Mouse (Mus musculus) lung, adult 18-20 months (tissue): ENCODE results near the gene Nkx2-3.

Source experiments
- DNase-seq, 2 experiments: peaks; one replicate each; pipeline ENCODE4 v3.0.0; 2022; ENCODE audit warnings: mixed read lengths in 2 of 2

Nkx2-3 gene

GRCm38 (mm10) chr19:43619916-43620479 lies 7.9 kb downstream of the Nkx2-3 start:
- no peak for DNase-seq

DNA sequence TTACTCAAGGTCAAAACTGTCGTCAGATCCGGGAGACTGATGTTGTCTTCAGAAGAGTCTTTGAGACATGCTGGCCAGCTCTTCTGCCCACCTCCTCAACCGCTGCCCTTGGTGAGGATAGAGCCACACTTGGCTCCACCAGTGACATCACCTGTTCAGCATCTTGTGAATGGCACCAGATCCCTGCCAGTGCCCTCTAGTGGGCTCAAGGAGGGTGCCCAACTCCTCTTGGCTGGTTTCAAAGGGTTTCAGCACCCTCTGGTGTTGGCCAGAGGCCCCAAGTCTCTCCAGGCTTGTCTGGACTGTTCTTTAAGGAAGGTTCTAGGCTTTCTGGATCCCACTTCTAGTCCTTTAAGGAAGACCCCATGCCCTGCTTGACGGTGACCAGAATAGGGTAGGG lies 11.8 kb downstream of the Nkx2-3 start:
- peak; percentile 48 to 66 for DNase-seq

GRCm38 (mm10) chr19:43626160-43626559 lies 14.0 kb downstream of the Nkx2-3 start:
- DNase-seq = no peak

DNA sequence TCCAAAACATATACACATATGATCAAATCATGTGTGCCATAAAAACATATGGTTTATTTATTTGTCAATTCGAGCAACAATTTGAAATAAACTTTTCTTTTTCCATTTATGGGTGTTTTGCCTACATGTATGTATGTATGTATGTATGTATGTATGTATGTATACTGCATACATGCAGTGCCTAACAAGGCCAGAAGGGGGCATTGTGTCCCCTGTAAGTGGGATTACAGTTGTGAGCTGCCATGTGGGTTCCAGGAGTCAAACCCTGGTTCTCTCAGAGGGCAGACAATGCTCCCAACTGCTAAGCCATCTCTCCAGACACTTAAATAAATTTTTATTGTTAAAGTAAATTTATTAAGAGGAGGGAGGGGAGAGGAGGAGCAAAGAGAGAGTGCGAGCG lies 15.2 kb downstream of the Nkx2-3 start:
- DNase-seq = no peak

- no peak for DNase-seq
These were observed 17.0 kb downstream of the Nkx2-3 start for GRCm38 (mm10) chr19:43629088-43629487.

DNA sequence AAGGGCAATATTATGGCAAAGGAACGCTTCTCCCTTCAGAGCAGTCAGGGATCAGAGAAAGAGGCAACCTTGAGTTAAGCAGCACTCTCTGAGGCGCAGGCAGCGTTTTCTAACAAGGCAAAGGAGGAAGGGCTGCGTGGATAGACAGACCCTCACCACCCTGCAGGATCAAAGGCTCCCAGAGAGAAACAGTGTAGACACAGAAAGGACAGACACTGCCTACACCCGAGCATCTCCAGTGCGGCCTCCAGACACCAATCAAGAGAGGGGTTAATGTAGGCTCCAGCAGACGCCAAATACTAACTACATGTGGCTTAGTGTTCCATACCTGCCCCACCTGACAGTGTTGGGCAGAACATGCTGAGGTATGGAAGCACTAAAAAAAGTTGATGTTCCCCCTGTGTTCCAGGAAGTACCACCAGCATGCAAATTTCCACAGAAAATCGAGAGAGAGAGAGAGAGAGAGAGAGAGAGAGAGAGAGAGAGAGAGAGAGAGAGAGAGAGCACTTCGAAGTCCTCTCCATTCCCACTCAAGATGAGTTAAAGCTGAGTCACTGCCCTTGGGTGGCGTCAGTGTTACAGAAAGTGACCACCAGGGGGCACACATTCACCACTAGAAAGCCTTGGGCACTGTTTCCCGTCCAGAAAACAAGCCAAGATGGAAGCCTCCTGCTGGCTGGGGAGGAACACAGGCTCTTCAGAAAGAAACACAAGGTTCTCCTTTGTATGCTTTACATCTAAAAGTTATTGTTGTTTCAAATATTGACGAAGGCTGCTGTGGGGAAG lies 18.5 kb downstream of the Nkx2-3 start:
- DNase-seq = peak; percentile 77 to 80

GRCm38 (mm10) chr19:43641833-43642232 lies 29.7 kb downstream of the Nkx2-3 start:
- DNase-seq = peak; percentile 54 to 64

- DNase-seq = no peak
These were observed 30.7 kb downstream of the Nkx2-3 start for GRCm38 (mm10) chr19:43642843-43643242.

DNA sequence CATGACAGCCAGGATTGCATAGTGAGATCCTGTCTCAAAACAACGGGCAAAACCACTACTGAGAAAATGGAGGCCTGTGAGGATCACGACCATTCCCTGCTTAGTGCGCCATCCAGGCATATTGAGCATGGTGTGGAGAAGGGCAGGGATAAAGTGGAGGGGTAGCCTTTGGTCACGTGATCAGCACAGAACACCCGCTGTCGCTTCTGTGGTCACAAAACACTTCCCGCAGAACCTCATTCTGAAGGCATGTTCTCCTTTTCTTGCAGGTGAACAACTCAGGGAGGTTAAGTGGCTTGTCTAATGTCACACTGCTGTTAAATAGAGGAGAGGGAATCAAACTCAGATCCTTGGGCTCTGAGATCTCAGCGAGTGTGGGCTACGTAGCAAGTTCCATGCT lies 33.4 kb downstream of the Nkx2-3 start:
- DNase-seq = no peak

DNA sequence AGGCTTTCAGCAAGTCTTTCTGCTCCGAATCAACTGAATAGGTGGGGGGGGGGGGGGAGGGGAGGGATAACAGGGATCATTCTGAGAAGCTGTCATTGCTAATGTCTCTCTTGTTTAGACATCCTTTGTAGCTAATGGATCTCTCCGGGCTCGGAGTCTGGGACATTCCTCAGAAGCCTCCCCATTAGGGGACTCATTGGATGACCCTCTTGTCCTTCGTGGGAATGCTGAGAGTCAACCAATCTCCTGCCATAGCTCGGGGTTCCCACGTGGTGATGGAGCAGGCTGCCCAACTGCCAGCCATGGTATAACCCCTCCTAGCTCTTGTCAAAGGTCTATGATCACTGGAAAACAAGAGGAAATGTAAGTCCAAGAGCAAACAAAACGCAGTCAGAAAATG lies 34.7 kb downstream of the Nkx2-3 start:
- DNase-seq = no peak

- DNase-seq = no peak
These were observed 35.1 kb downstream of the Nkx2-3 start for GRCm38 (mm10) chr19:43647261-43647660.

DNA sequence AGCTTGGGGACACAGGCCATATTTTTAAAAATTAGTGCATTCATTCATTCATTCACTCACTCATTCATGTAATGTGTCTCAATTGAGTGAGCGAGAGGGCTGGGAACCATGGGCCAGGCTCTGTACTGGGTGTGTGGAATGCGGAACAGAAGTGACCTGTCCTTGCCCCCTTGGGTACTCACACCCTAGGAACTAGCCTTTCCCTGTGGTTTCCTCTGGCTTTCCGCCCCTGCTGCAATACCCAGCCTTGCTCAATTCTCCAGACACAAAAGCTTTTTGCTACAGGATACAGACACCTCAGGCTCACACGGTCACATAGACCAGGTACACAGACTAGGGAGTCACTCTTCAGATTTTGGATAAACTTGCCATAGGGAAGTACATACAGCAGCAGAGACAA lies 36.2 kb downstream of the Nkx2-3 start:
- DNase-seq = peak; percentile 74 to 78

DNA sequence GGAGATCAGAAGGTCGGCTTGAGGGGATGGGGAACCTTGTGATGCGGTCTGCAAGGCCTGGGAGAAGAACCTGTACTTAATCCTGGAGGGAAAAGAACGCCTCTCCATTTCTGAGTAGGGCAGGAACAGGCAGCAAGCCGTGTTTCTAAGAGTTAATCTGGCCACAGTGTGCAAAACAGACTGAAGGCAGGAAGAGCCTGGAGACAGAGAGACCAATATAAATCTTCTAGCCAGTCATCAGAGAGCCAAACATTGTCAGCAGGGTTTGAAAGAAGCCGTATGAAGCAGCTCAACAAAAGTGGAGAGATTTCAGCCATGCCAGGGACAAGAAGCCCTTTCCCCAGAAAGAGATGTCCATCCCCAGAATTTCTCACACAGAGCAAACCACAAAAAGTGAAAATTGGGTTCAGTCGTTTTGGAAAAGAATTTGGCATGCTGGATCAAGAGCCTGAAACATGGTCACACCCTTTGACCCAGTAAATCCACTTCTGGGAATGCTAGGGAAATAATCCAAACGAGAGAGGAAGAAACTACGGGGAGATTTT lies 39.2 kb downstream of the Nkx2-3 start:
- DNase-seq = no peak

DNA sequence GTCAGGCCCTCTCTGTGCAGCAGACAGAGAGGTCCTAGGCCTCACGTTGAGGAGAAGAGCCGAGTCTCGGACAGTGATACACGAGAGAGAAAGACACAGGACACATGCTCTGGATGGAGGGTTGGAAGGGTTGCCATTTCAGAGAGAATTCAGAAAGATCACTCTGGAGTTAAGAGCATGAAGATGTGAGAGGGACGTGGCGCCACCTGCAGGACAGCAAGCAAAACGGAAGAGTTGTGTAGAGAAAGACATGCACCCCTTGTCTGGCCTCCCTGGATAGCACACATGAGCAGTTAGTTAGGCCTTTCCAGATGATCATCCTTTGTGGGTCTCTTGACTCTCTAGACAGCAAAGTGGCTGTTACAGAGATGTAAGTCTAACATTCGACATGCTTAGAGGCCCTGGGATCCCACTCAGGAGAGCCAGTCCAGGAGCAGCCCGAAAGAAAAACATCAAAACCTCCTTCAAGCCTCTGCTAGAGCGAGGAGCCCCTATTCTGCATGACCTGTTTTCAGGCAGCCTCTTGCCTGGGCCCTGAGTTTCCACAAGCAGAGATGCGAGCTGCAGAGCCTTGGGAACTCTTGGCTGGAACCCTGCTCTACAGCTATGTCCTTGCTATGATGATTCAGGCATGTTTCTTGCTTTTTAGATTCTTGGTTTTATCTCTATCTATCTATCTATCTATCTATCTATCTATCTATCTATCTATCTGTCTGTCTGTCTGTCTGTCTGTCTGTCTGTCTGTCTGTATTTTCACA lies 43.8 kb downstream of the Nkx2-3 start:
- peak; percentile 60 to 65 for DNase-seq

- no peak for DNase-seq
These were observed 47.5 kb downstream of the Nkx2-3 start for GRCm38 (mm10) chr19:43659632-43660031.

GRCm38 (mm10) chr19:43660774-43661173 lies 48.6 kb downstream of the Nkx2-3 start:
- DNase-seq = no peak

DNA sequence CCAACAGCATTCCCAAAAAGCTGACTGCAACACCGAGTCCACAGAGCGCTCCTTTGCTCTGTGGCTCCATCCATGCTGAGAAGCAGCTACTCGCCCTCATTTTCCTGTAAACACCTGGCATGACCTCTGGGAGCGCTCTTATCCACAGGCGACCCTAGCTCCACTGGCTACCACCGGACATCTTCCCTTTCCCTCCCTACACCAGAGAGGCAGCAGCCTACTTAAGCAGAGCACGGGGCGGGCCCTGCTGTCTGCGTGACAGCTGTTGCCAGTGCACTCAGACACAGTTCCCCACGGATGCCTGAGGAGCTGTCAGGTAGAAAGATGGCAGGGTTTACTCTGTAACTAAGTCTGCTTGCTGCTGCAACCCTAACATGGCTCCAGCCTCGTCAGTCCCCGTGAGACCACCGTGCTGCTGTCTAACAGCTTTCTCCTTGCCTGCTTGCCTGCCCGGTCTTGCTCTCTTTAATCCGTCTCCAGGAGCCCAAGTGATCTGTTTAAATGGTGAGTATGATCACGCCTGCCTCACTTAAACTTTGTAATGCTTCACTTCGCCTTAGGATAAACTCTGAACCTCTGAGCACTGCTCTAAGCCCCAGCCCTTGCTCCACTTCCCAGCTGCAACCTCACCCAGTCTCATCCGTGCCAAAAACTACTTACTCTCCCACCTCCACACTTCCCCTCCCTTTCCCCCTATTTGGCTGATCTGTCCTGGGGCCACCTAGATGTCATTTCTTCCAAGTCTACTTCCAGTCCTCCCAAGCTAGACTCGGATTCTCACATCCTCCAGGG lies 50.2 kb downstream of the Nkx2-3 start:
- no peak for DNase-seq

- no peak for DNase-seq
These were observed 51.3 kb downstream of the Nkx2-3 start for GRCm38 (mm10) chr19:43663471-43663870.
